Mouse (Mus musculus): Measurements from ENCODE around the gene Nbeal2. TPM values are rescaled to one million over a fixed set of nuclear protein-coding genes. Genes with fewer than 3 reads are reported as not detected.

The Nbeal2 gene
- polyA plus RNA-seq, 1 experiment from 2014 or later, result 1.8 TPM

Small RNA genes lying within 50 kb of the gene (microRNA-seq; reads per million reads assigned to microRNA genes)
- gene Mir8107, result not detected

Other genes starting within 250 kb of the Nbeal2 start
- 9.8 and 13.9 TPM in 2 replicates for gene Ptpn23, start 245.9 kb downstream of the Nbeal2 start, polyA plus RNA-seq (2015; fragmentation: Nextera tagmentation; extraction: Ambion mirVana)
- 4.1 and 5.4 TPM in 2 replicates for gene Ngp, start 234.4 kb downstream of the Nbeal2 start, polyA plus RNA-seq (2015; fragmentation: Nextera tagmentation; extraction: Ambion mirVana)
- gene Klhl18, start 177.5 kb downstream of the Nbeal2 start, polyA plus RNA-seq (2015; fragmentation: Nextera tagmentation; extraction: Ambion mirVana), result 7.3 and 9.0 TPM in 2 replicates
- 0.52 and 0.99 TPM in 2 replicates for gene Kif9, start 177.2 kb downstream of the Nbeal2 start, polyA plus RNA-seq (2015; fragmentation: Nextera tagmentation; extraction: Ambion mirVana)
- gene Setd2, start 121.6 kb downstream of the Nbeal2 start, polyA plus RNA-seq (2015; fragmentation: Nextera tagmentation; extraction: Ambion mirVana), result 19.7 and 20.8 TPM in 2 replicates
- gene Nradd, start 29.7 kb downstream of the Nbeal2 start, polyA plus RNA-seq (2015; fragmentation: Nextera tagmentation; extraction: Ambion mirVana), result 17.7 and 22.9 TPM in 2 replicates
- 130 and 138 TPM in 2 replicates for gene Ccdc12, start 2.3 kb upstream of the Nbeal2 start, polyA plus RNA-seq (2015; fragmentation: Nextera tagmentation; extraction: Ambion mirVana)
- 3,797 and 4,490 TPM in 2 replicates for gene Myl3, start 87.7 kb upstream of the Nbeal2 start, polyA plus RNA-seq (2015; fragmentation: Nextera tagmentation; extraction: Ambion mirVana)
- gene Pth1r, start 93.0 kb upstream of the Nbeal2 start, polyA plus RNA-seq (2015; fragmentation: Nextera tagmentation; extraction: Ambion mirVana), result 23.2 and 26.1 TPM in 2 replicates
- 0.15 TPM in 1 of 2 replicates, not detected in the other for gene Prss42, start 144.0 kb upstream of the Nbeal2 start, polyA plus RNA-seq (2015; fragmentation: Nextera tagmentation; extraction: Ambion mirVana)
- gene Prss44, start 159.8 kb upstream of the Nbeal2 start, polyA plus RNA-seq (2015; fragmentation: Nextera tagmentation; extraction: Ambion mirVana), result not detected in 2 replicates
- not detected in 2 replicates for gene Prss43, start 172.5 kb upstream of the Nbeal2 start, polyA plus RNA-seq (2015; fragmentation: Nextera tagmentation; extraction: Ambion mirVana)
- gene Prss45, start 180.4 kb upstream of the Nbeal2 start, polyA plus RNA-seq (2015; fragmentation: Nextera tagmentation; extraction: Ambion mirVana), result not detected in 2 replicates
- 0.10 TPM in 1 of 2 replicates, not detected in the other for gene Prss46, start 190.3 kb upstream of the Nbeal2 start, polyA plus RNA-seq (2015; fragmentation: Nextera tagmentation; extraction: Ambion mirVana)
- 0.37 TPM in 1 of 2 replicates, not detected in the other for gene Prss50, start 203.8 kb upstream of the Nbeal2 start, polyA plus RNA-seq (2015; fragmentation: Nextera tagmentation; extraction: Ambion mirVana)
- 1.7 and 3.2 TPM in 2 replicates for gene Als2cl, start 225.7 kb upstream of the Nbeal2 start, polyA plus RNA-seq (2015; fragmentation: Nextera tagmentation; extraction: Ambion mirVana)
- 0.74 and 1.2 TPM in 2 replicates for gene Tmie, start 226.0 kb upstream of the Nbeal2 start, polyA plus RNA-seq (2015; fragmentation: Nextera tagmentation; extraction: Ambion mirVana)

Measured in heart, embryonic 15.5 days (tissue).